Mouse (Mus musculus): ENCODE results near the gene Pax3. TPM values are rescaled to one million over a fixed set of nuclear protein-coding genes. Genes with fewer than 3 reads are reported as not detected.

The Pax3 gene
- polyA plus RNA-seq (2016; fragmentation: Nextera tagmentation; extraction: Ambion mirVana) = 33.6 and 34.3 TPM in 2 replicates

DNA sequence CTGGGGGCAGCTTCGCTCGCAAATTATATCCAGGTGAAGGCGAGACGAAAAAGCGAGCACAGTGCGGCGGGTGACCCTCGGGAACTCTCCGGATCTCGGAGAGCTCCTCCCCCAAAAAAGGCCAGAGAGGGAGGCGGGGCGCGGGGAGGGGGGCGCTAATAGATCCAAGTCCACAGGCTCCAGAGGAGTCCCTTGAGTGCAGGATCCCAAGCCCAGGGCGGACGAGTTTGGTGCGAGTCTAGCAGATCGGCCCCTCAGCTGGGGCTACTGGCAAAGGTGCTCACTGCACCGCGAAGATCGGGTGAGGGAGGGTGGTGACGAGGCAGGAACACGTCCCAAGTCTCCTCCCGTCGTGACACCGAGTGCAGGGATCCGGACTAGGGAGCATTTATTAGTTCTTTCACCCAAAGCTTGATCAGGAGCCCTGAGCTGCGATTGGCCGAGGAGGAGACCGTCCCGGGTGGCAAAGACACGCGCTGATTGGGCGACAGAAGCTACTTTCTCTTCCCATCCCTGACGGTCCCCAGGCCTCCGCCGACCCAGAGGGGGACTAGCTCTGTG lies at the start of gene Pax3:
Gene Pax3 (minus strand): TSS at position 384 of the 561 bp plus-strand sequence.
- Histone ChIP-seq H3K27me3 (ENCODE audit: low read depth, poor library complexity, severe bottlenecking) (peaks cover 100% of the 10 kb centered on the region), H3K4me3 (peak within 1 kb of the TSS; percentile 75), H3K36me3 (peaks cover 23% of the 10 kb centered on the region), H3K4me1 (peaks cover 70% of the 10 kb centered on the region), H3K27ac (replicated peaks) (peak within 1 kb of the TSS; percentile 93), H3K9me3 (replicated peaks) (no peaks in the 10 kb centered on the region)
- whole genome bisulfite sequencing = under 1% methylated on average over 37 of the region's 37 CpGs
- peak; percentile 88 for DNase-seq (ENCODE audit: low spot score)

DNA sequence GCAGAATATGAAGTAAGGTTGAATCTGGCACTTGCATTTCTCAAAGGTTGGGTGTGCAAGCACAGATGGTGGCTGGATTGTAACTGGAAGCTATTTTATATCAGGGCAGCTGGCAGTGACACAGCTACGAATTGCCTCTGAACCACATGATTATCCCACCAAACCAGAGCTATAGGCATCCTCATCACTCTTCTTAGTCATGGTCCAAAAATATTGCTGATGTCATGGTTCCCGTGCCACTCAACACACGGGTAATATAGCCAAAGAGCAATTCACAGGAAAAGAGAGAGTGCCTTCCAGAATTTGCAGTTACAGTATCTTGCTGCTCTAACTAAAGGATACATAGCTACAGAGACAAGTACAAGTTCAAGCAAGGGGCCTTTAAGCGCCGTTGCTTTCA lies 37.4 kb upstream of the Pax3 start:
- Histone ChIP-seq H3K27ac (replicated peaks) (no peak overlapping the region), H3K4me3 (no peak overlapping the region), H3K4me1 (no peaks in the 10 kb centered on the region), H3K36me3 (no peaks in the 10 kb centered on the region), H3K27me3 (ENCODE audit: low read depth, poor library complexity, severe bottlenecking) (no peaks in the 10 kb centered on the region), H3K9me3 (replicated peaks) (no peaks in the 10 kb centered on the region)
- DNase-seq (ENCODE audit: low spot score) = no peak
- WGBS = 89% methylated on average over 5 of the region's 5 CpGs

DNA sequence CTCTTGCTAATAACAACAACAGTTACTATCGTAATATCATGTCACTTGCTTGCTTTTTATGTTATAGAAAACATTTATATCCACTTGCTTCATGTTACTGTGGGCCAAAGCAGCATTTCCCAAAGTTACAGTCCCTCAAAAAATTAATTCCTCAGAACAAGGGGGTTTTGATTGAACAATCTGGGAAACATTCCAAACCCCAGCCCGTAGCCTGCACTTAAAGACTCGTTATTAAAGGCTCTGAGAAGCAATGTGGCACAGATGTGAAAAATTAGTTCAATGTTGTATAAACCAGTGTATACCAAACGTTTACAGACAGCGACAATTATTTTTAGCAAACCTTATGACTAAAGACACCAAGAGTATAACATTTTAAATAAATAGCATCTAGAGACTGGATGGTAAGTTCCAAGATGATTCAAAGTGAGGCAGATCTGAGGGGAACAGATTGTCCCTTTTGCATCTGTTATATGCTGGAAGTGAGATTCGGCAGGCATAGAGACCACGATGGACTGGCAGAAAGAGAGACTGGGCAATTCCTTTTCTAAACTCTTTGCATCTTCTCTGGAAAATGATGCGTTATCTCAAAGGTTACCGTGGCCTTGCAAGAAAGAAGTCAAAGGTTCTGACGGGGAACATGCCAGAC lies 35.1 kb upstream of the Pax3 start:
- 0 out of 2 replicates have a peak, but pooled peaks cover 3% of the 10 kb centered on the region for H3K27me3 ChIP-seq (ENCODE audit: low read depth, poor library complexity, severe bottlenecking)
- H3K36me3 ChIP-seq = no peaks in the 10 kb centered on the region
- no peak overlapping the region for H3K27ac ChIP-seq (replicated peaks)
- H3K9me3 ChIP-seq (replicated peaks) = no peaks in the 10 kb centered on the region
- no peak overlapping the region for H3K4me3 ChIP-seq
- DNase-seq (ENCODE audit: low spot score) = no peak
- no peaks in the 10 kb centered on the region for H3K4me1 ChIP-seq
- WGBS = 90% methylated on average over 10 of the region's 10 CpGs

DNA sequence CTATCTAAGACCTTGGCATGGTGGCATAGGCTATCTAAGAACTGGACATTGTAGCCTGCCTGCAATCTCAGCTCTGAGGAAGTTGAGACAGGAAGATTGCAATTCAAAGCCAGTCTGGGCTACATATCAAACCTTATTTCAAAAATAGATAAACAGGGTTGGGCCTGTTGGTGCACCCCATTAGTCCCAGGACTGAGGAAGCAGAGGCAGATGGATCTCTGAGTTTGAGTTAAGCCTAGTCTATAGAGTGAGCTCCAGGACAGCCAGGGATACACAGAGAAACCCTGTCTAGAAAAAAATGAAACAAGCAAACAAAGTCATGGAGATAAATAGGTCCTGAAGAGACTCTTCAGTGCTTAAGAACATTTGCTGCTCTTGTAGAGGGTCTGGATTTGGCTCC lies 32.9 kb upstream of the Pax3 start:
- Histone ChIP-seq H3K4me3 (no peak overlapping the region), H3K9me3 (replicated peaks) (no peaks in the 10 kb centered on the region), H3K36me3 (no peaks in the 10 kb centered on the region), H3K27ac (replicated peaks) (no peak overlapping the region), H3K4me1 (no peaks in the 10 kb centered on the region), H3K27me3 (ENCODE audit: low read depth, poor library complexity, severe bottlenecking) (0 out of 2 replicates have a peak, but pooled peaks cover 3% of the 10 kb centered on the region)
- no peak for DNase-seq (ENCODE audit: low spot score)

DNA sequence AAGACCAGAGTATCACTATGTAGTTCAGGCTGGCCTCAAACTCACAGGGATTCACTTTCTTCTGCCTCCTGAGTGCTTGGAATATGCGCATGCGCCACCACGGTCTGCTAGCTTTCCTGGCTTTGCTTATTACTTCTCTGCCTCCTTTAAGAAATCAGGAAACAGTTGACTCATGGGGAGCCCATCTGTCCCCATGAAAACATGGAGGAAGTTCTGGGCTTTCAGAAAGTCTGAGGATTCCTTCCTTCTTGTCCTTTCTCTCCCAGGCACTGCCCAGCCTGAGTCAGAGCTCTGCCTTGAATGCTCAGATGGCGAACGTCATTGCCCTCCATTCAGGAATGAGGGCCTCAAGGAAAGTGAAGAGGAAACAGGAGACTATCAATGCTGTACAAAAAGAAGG lies 31.8 kb upstream of the Pax3 start:
- H3K4me3 ChIP-seq = no peak overlapping the region
- H3K27me3 ChIP-seq (ENCODE audit: low read depth, poor library complexity, severe bottlenecking) = peaks cover 3% of the 10 kb centered on the region; the same call in 1 of the 2 replicates
- H3K27ac ChIP-seq (replicated peaks) = no peak overlapping the region
- H3K9me3 ChIP-seq (replicated peaks) = no peaks in the 10 kb centered on the region
- H3K4me1 ChIP-seq = no peaks in the 10 kb centered on the region
- no peaks in the 10 kb centered on the region for H3K36me3 ChIP-seq
- no peak for DNase-seq (ENCODE audit: low spot score)
- 68% methylated on average over 5 of the region's 5 CpGs for WGBS

DNA sequence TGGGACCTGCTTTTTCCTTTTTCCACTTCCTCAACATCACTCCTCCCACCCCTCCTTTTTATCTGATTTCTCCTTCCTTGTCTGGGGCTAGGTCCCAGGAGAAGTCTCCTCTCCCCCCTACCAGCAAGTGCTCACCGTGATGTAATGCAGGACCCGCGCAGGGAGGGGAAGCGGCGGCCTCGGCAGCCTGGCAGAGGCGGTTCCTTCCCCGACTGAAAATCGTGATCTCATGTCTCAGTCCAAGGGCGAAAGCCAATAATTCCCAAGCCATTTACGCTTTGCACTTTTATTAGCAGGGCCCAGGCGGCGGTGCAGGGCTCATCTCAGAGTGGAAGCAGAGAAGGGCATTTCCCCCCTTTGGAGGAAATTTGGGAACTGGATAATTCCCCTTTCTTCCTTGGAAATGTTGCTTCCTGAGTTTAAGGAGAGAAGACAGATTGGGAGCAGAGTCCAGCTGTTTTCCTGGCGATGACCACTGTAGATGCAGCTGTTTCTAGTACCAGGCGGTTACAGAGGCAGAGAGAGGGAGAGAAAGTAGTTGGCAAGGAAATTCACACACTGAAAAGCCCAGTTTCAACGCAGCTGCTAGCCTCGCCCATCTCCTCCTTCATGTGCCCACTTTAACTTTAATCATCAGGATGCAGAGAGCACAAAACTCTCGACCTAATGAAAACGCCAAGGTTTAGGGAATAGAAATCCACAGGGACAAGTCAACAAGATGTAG lies 21.3 kb upstream of the Pax3 start:
- 2% methylated on average over 19 of the region's 19 CpGs for WGBS
- no peak overlapping the region for H3K27ac ChIP-seq (replicated peaks)
- no peaks in the 10 kb centered on the region for H3K36me3 ChIP-seq
- H3K27me3 ChIP-seq (ENCODE audit: low read depth, poor library complexity, severe bottlenecking) = peaks cover 90% of the 10 kb centered on the region
- H3K4me1 ChIP-seq = peaks cover 34% of the 10 kb centered on the region
- H3K9me3 ChIP-seq (replicated peaks) = no peaks in the 10 kb centered on the region
- peak; percentile 57 for DNase-seq (ENCODE audit: low spot score)
- peak overlapping the region; percentile 70 for H3K4me3 ChIP-seq

DNA sequence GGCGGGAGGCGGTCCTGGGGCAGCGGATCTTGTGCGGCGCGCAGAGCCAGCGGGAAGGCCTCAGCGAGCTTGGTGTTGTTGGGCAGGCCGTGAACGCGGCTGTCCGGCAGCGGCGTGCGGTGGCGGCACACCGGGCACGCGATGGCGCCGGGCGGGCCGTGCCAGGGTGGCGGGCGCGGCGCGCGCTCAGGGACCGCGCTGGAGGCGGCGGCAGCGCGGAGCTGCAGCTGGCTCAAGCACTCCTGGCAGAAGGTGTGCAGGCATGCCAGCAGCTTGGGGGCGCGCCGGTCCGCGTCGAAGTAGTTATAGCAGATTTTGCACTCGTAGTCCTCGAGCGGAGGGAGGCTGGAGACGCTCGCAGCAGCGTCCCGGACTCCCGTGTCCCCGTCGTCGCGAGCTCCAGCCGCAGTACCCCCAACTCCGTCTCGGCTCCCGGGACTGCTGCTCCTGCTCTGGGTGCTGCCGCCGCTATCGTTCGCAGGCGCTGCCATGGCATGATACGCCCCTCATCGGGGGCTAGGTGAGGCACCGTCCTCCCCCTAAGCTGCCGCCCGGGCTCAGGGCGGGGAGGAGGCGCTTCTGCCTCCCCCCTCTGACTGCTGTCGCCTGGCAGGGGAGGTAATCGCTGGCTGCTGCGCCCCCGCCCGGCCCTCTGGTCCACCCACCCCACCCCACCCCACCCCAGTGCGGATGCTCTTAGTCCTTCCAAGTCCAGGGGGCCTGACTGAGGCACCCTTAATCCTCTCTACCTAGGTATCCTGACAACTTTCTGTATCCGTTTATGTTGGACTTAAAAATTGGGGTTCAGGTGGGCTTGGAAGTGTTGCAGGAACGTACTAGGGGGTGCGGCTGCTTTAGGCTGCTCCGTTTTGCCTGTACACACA lies 20.5 kb upstream of the Pax3 start:
- Histone ChIP-seq H3K36me3 (no peaks in the 10 kb centered on the region), H3K4me3 (peak overlapping the region; percentile 70), H3K4me1 (peaks cover 34% of the 10 kb centered on the region), H3K27me3 (ENCODE audit: low read depth, poor library complexity, severe bottlenecking) (peaks cover 96% of the 10 kb centered on the region), H3K9me3 (replicated peaks) (no peaks in the 10 kb centered on the region), H3K27ac (replicated peaks) (peak overlapping the region; percentile 83)
- WGBS = under 1% methylated on average over 79 of the region's 79 CpGs
- peak; percentile 73 for DNase-seq (ENCODE audit: low spot score)

DNA sequence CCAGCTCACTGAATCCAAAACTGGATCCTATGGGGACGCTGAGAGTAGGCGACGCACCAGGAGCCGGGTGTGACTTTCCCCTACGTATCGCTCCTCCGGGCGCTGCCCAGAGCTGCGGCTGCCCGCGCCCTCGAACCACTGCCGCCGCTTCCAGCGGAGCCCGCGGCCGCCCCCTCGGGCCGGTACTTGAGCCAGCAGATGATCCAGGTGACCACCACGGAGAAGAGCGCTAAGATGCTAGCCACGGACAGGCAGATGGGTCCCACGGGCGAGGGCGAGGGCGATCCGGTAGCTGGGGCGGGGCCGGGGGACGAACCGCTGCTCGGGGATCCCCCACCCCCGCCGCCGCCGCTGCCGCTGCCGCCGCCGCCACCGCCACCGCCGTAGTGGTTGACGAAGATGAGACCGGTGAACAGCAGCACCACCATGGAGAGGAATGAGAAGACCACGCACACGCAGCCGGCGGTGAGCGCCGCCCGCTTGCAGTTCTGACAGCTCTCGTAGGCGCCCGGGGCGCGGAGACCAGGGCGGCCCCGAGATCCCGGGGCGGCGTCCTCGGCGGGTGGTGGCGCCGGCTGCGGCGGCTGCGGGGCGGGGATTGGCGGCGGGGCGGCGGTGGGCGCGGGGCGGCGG lies 19.7 kb upstream of the Pax3 start:
- Histone ChIP-seq H3K4me3 (peak overlapping the region; percentile 70), H3K36me3 (no peaks in the 10 kb centered on the region), H3K27ac (replicated peaks) (peak overlapping the region; percentile 83), H3K9me3 (replicated peaks) (no peaks in the 10 kb centered on the region), H3K4me1 (peaks cover 34% of the 10 kb centered on the region), H3K27me3 (ENCODE audit: low read depth, poor library complexity, severe bottlenecking) (peaks cover 100% of the 10 kb centered on the region)
- WGBS = under 1% methylated on average over 70 of the region's 79 CpGs
- DNase-seq (ENCODE audit: low spot score) = peak; percentile 70

DNA sequence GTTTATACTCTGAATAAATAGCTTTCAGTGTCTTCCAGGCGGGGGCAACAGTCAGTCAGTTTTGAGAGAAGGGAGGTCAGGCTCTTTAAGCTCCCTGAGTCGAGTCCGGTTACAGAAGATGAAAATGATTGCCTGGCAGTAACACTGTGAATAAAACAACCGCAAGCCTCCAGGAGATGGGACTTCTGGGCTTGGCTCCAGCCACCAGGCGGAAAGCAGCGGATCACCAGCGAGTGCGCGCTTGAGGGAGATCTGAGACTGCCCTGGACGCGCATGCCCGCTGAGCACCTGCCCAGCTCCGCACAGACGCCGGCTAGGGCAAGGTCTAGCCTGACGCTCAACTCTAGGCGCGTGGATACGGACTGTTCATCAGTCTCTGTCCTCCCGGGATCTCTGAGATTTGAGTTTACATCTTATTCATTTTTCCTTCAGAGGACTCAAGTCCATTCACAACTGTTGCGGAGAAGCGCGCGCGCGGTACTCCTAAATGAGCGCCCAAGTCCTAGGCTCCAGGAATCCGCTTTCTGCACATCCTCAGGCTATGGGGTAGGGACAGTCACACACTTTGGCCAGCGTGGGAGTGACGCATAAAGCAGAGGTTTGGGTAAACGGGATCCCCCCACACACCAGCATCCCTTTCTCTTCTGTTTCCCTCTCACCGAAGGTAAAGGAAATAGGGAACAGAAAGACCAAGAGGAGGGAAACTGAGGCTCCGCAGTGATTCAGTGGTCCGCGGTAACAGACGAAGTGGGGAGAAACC lies 19.0 kb upstream of the Pax3 start:
- H3K4me3 ChIP-seq = peak overlapping the region; percentile 70
- peak; percentile 79 for DNase-seq (ENCODE audit: low spot score)
- no peaks in the 10 kb centered on the region for H3K9me3 ChIP-seq (replicated peaks)
- peaks cover 41% of the 10 kb centered on the region for H3K4me1 ChIP-seq
- H3K27ac ChIP-seq (replicated peaks) = peak overlapping the region; percentile 83
- no peaks in the 10 kb centered on the region for H3K36me3 ChIP-seq
- H3K27me3 ChIP-seq (ENCODE audit: low read depth, poor library complexity, severe bottlenecking) = peaks cover 100% of the 10 kb centered on the region
- under 1% methylated on average over 36 of the region's 36 CpGs for WGBS

DNA sequence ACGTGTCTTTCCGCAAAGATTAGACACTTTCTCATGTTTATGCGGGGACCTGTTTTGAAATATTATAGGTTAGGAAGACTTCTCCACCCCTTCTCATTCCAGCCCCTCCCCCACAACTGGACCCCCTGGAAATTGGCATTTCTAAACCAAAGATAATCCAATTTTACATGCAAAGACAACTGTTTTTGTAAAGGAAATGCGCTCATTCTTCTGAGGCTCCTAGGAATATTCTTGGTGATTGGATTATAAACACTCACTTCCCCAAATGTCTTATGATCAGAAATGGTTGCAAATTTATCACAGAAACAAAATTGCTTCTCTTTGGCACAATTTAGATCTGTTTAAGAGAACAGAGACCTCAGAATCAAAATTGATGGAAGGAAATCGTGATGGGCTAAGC lies 14.1 kb upstream of the Pax3 start:
- peaks cover 100% of the 10 kb centered on the region for H3K27me3 ChIP-seq (ENCODE audit: low read depth, poor library complexity, severe bottlenecking)
- H3K27ac ChIP-seq (replicated peaks) = no peak overlapping the region
- 3% methylated on average over 5 of the region's 5 CpGs for WGBS
- no peaks in the 10 kb centered on the region for H3K9me3 ChIP-seq (replicated peaks)
- H3K4me1 ChIP-seq = peaks cover 23% of the 10 kb centered on the region
- H3K4me3 ChIP-seq = peak overlapping the region; percentile 29; the same call in 1 of the 2 replicates
- DNase-seq (ENCODE audit: low spot score) = no peak
- H3K36me3 ChIP-seq = no peaks in the 10 kb centered on the region

DNA sequence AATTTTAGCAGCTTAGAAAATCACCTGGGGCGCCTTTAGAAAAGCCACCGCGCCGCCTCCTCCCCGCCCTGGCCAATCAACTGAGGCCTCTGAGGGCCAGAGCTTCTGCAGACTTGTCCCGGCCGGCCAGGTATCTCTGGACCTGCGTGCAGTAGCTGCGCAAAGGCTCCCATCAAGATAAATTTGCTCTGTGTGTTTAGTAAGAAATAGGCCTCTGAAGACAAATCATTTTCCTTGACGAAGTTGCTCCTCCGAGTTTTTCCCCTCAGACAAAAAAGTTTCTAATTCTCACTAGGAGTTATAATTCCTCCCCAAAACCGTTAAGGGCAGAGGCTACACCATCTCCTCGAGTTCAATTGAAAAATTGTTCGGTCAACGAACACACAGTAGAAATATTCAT lies 13.6 kb upstream of the Pax3 start:
- Histone ChIP-seq H3K4me1 (peaks cover 18% of the 10 kb centered on the region), H3K4me3 (peak overlapping the region; percentile 29), H3K36me3 (no peaks in the 10 kb centered on the region), H3K27me3 (ENCODE audit: low read depth, poor library complexity, severe bottlenecking) (peaks cover 100% of the 10 kb centered on the region), H3K9me3 (replicated peaks) (no peaks in the 10 kb centered on the region), H3K27ac (replicated peaks) (no peak overlapping the region)
- no peak for DNase-seq (ENCODE audit: low spot score)
- WGBS = under 1% methylated on average over 15 of the region's 15 CpGs

Measured in midbrain, embryonic 10.5 days (tissue).